Mouse (Mus musculus) midbrain, embryonic 11.5 days (tissue): ENCODE results near the gene Mapk9. TPM values are rescaled to one million over a fixed set of nuclear protein-coding genes. Genes with fewer than 3 reads are reported as not detected.

Experiments
- ATAC-seq: fragments of 200-750 bp; cut with Nextera tagmentation; 2 replicates; pipeline ENCODE4 v1.8.0; 2017; ENCODE audit warnings: moderate TSS enrichment, moderate library complexity; ENCODE audit not compliant: low FRiP score
- DNase-seq: peaks from one replicate; pipeline ENCODE4 v3.0.0; 2015; ENCODE audit warnings: low spot score; ENCODE audit errors: missing footprints
- H3K27ac ChIP-seq: fragments of 300-500 bp; sonication (generic); 2 replicates; pipeline ENCODE4 v1.5.1; 2014; ENCODE audit warnings: low read depth, low read length
- H3K27me3 ChIP-seq: fragments of 300-500 bp; sonication (generic); 2 replicates; pipeline ENCODE4 v1.6.1; 2014; ENCODE audit warnings: mild to moderate bottlenecking, low read length, moderate library complexity, mixed read lengths; ENCODE audit not compliant: control insufficient read depth, insufficient read depth
- H3K36me3 ChIP-seq: fragments of 300-500 bp; sonication (generic); 2 replicates; pipeline ENCODE4 v1.6.1; 2014; ENCODE audit warnings: mild to moderate bottlenecking, low read length, moderate library complexity, mixed read lengths; ENCODE audit not compliant: control insufficient read depth, insufficient read depth
- H3K4me1 ChIP-seq: fragments of 300-500 bp; sonication (generic); 2 replicates; pipeline ENCODE4 v1.6.1; 2014; ENCODE audit warnings: low read length; ENCODE audit not compliant: control insufficient read depth, insufficient read depth
- H3K4me2 ChIP-seq: fragments of 300-500 bp; sonication (generic); 2 replicates; pipeline ENCODE4 v1.6.1; 2014; ENCODE audit warnings: mild to moderate bottlenecking, moderate library complexity
- H3K4me3 ChIP-seq: fragments of 300-500 bp; sonication (generic); 2 replicates; pipeline ENCODE4 v1.5.1; 2014; ENCODE audit warnings: low read depth, low read length
- H3K9ac ChIP-seq: fragments of 300-500 bp; sonication (generic); 2 replicates; pipeline ENCODE4 v1.6.1; 2014; ENCODE audit warnings: low read length
- H3K9me3 ChIP-seq: fragments of 300-500 bp; sonication (generic); 2 replicates; pipeline ENCODE4 v1.6.1; 2016; ENCODE audit warnings: low read length; ENCODE audit not compliant: control insufficient read depth
- WGBS: fragments of 180-500 bp; shearing (Covaris S2); extraction: QIAGEN DNeasy Blood & Tissue Kit; methylation state at CpG from one replicate; pipeline ENCODE4 v1.1.7; 2014; 5-methylcytosine and 5-hydroxymethylcytosine counted together
- polyA plus RNA-seq: library from polyadenylated mRNA; unstranded; fragments of >200 nt; fragmentation: Nextera tagmentation; extraction: Ambion mirVana; gene quantifications from 2 replicates; pipeline ENCODE4 v1.2.1, GENCODE M21; 2014

Gene Mapk9
- polyA plus RNA-seq, 1 experiment from 2014 or later: 41.2 TPM

GRCm38 (mm10) chr11:49895966-49896590 lies 49.5 kb downstream of the Mapk9 start:
- WGBS: 71% methylated on average over 6 of the region's 6 CpGs
- ATAC-seq: no peak
- H3K27ac ChIP-seq: no peak overlapping the region
- peaks cover 9% of the 10 kb centered on the region for H3K27me3 ChIP-seq
- no peaks in the 10 kb centered on the region for H3K36me3 ChIP-seq
- H3K4me2 ChIP-seq: no peak overlapping the region
- H3K9me3 ChIP-seq: no peaks in the 10 kb centered on the region
- no peak overlapping the region for H3K4me3 ChIP-seq
- no peak for DNase-seq
- no peaks in the 10 kb centered on the region for H3K4me1 ChIP-seq
- no peak overlapping the region for H3K9ac ChIP-seq

- no peak overlapping the region for H3K9ac ChIP-seq
- WGBS: 77% methylated on average over 6 of the region's 6 CpGs
Measured at GRCm38 (mm10) chr11:49900043-49900442, 53.5 kb downstream of the Mapk9 start.

GRCm38 (mm10) chr11:49900962-49901658 lies 54.6 kb downstream of the Mapk9 start:
- peak overlapping the region; percentile 44 for H3K9ac ChIP-seq
- ATAC-seq: peak; percentile 40

More at GRCm38 (mm10) chr11:49900043-49900442, 53.5 kb downstream of the Mapk9 start:
- no peak for ATAC-seq
- H3K4me3 ChIP-seq: no peak overlapping the region
- DNase-seq: no peak
- no peaks in the 10 kb centered on the region for H3K36me3 ChIP-seq
- peaks cover 6% of the 10 kb centered on the region; the same call in 1 of the 2 replicates for H3K4me1 ChIP-seq
- H3K27ac ChIP-seq: no peak overlapping the region
- H3K27me3 ChIP-seq: peaks cover 28% of the 10 kb centered on the region
- no peaks in the 10 kb centered on the region for H3K9me3 ChIP-seq
- no peak overlapping the region for H3K4me2 ChIP-seq

GRCm38 (mm10) chr11:49901659-49902458 lies 55.3 kb downstream of the Mapk9 start, which contains the start of gene Rasgef1c:
Gene Rasgef1c, plus strand, starts transcription at chr11:49901835.
- DNase-seq: peak; percentile 98
- peak within 1 kb of the TSS; percentile 64 for H3K9ac ChIP-seq
- peak; percentile 91 for ATAC-seq
- no peaks in the 10 kb centered on the region for H3K36me3 ChIP-seq
- 3% methylated on average over 83 of the region's 99 CpGs for WGBS
- peaks cover 28% of the 10 kb centered on the region for H3K27me3 ChIP-seq
- H3K4me2 ChIP-seq: peak within 1 kb of the TSS; percentile 99
- peaks cover 6% of the 10 kb centered on the region; the same call in 1 of the 2 replicates for H3K4me1 ChIP-seq
- peak within 1 kb of the TSS; percentile 67 for H3K4me3 ChIP-seq
- H3K9me3 ChIP-seq: no peaks in the 10 kb centered on the region
- H3K27ac ChIP-seq: no peak within 1 kb of the TSS

More at GRCm38 (mm10) chr11:49900962-49901658, 54.6 kb downstream of the Mapk9 start:
- DNase-seq: no peak
- peaks cover 28% of the 10 kb centered on the region for H3K27me3 ChIP-seq
- H3K4me1 ChIP-seq: peaks cover 6% of the 10 kb centered on the region; the same call in 1 of the 2 replicates
- H3K36me3 ChIP-seq: no peaks in the 10 kb centered on the region
- 33% methylated on average over 15 of the region's 15 CpGs for WGBS
- H3K27ac ChIP-seq: no peak overlapping the region
- H3K9me3 ChIP-seq: no peaks in the 10 kb centered on the region
- H3K4me3 ChIP-seq: peak overlapping the region; percentile 67
- H3K4me2 ChIP-seq: peak overlapping the region; percentile 99

- no peak overlapping the region for H3K27ac ChIP-seq
- no peak overlapping the region for H3K4me2 ChIP-seq
- H3K27me3 ChIP-seq: peaks cover 28% of the 10 kb centered on the region
- H3K4me1 ChIP-seq: peaks cover 6% of the 10 kb centered on the region; the same call in 1 of the 2 replicates
- no peak overlapping the region for H3K4me3 ChIP-seq
- DNase-seq (peak; percentile 92), ATAC-seq (peak; percentile 45; the same call in 1 of the 2 replicates)
- no peak overlapping the region for H3K9ac ChIP-seq
- H3K9me3 ChIP-seq: no peaks in the 10 kb centered on the region
- WGBS: 17% methylated on average over 7 of the region's 7 CpGs
- no peaks in the 10 kb centered on the region for H3K36me3 ChIP-seq
Measured at GRCm38 (mm10) chr11:49903333-49903732, 56.8 kb downstream of the Mapk9 start.

- ATAC-seq (no peak), DNase-seq (no peak)
- Histone ChIP-seq H3K9me3 (no peaks in the 10 kb centered on the region), H3K27ac (no peak overlapping the region), H3K27me3 (no peaks in the 10 kb centered on the region), H3K9ac (no peak overlapping the region), H3K4me3 (no peak overlapping the region), H3K4me1 (no peaks in the 10 kb centered on the region), H3K36me3 (no peaks in the 10 kb centered on the region), H3K4me2 (no peak overlapping the region)
- 78% methylated on average over 15 of the region's 15 CpGs for WGBS
Measured at GRCm38 (mm10) chr11:49918521-49919180, 72.1 kb downstream of the Mapk9 start.

- no peak for DNase-seq
- H3K4me3 ChIP-seq: no peak overlapping the region
- H3K27ac ChIP-seq: no peak overlapping the region
- H3K4me2 ChIP-seq: no peak overlapping the region
- no peak for ATAC-seq
- no peaks in the 10 kb centered on the region for H3K9me3 ChIP-seq
- H3K27me3 ChIP-seq: no peaks in the 10 kb centered on the region
- WGBS: 88% methylated on average over 6 of the region's 6 CpGs
- no peaks in the 10 kb centered on the region for H3K36me3 ChIP-seq
- H3K4me1 ChIP-seq: no peaks in the 10 kb centered on the region
- no peak overlapping the region for H3K9ac ChIP-seq
Measured at GRCm38 (mm10) chr11:49919304-49919703, 72.8 kb downstream of the Mapk9 start.

GRCm38 (mm10) chr11:49923539-49923938 lies 77.0 kb downstream of the Mapk9 start:
- H3K36me3 ChIP-seq: no peaks in the 10 kb centered on the region
- WGBS: 89% methylated on average over 9 of the region's 9 CpGs
- DNase-seq (no peak), ATAC-seq (no peak)
- no peaks in the 10 kb centered on the region for H3K9me3 ChIP-seq
- no peak overlapping the region for H3K27ac ChIP-seq
- H3K9ac ChIP-seq: no peak overlapping the region
- H3K27me3 ChIP-seq: no peaks in the 10 kb centered on the region
- no peaks in the 10 kb centered on the region for H3K4me1 ChIP-seq
- H3K4me2 ChIP-seq: no peak overlapping the region
- no peak overlapping the region for H3K4me3 ChIP-seq
